Mouse (Mus musculus) layer of hippocampus, adult 2 months (tissue): ENCODE results near the gene Rps6kc1. TPM values are rescaled to one million over a fixed set of nuclear protein-coding genes. Genes with fewer than 3 reads are reported as not detected.

Experiments used
- DNase-seq, 2 experiments: peaks; one replicate each; pipeline ENCODE4 v3.0.0; 2022; ENCODE audit warnings: low spot score in 2 of 2
- H3K27ac ChIP-seq: fragments of 200-600 bp; 2 replicates; pipeline ENCODE4 v1.8.1; 2022
- H3K4me3 ChIP-seq: fragments of 200-600 bp; 2 replicates; pipeline ENCODE4 v1.8.1; 2022; ENCODE audit warnings: mild to moderate bottlenecking
- CTCF ChIP-seq: fragments of 200-600 bp; conservative IDR thresholded peaks from 2 replicates; pipeline ENCODE4 v1.8.1; 2022; ENCODE audit warnings: antibody characterized with exemption, mild to moderate bottlenecking, moderate library complexity
- total RNA-seq, 2 experiments: library from RNA; stranded (reverse); gene quantifications; 2 replicates each; pipeline ENCODE4 v1.2.3; 2021

Rps6kc1 gene
- total RNA-seq, 2 experiments from 2014 or later = 83.7 to 85.8 TPM

GRCm38 (mm10) chr1:190664767-190665489 lies 246.6 kb downstream of the Rps6kc1 start:
- DNase-seq = no peak
- Histone ChIP-seq H3K27ac (no peak overlapping the region; the same call in 1 of the 2 replicates), H3K4me3 (no peak overlapping the region)
- no peak for TF ChIP-seq CTCF

- no peak overlapping the region for H3K4me3 ChIP-seq
- no peak for DNase-seq
- H3K27ac ChIP-seq = no peak overlapping the region
- TF ChIP-seq CTCF = no peak
Measured at GRCm38 (mm10) chr1:190663996-190664395, 247.6 kb downstream of the Rps6kc1 start.

- DNase-seq = no peak
- TF ChIP-seq CTCF = no peak
- Histone ChIP-seq H3K4me3 (no peak overlapping the region), H3K27ac (no peak overlapping the region)
Measured at GRCm38 (mm10) chr1:190662736-190663135, 248.8 kb downstream of the Rps6kc1 start.

GRCm38 (mm10) chr1:190661764-190662163 lies 249.8 kb downstream of the Rps6kc1 start:
- Histone ChIP-seq H3K4me3 (no peak overlapping the region), H3K27ac (peak overlapping the region; percentile 84; the same call in 1 of the 2 replicates)
- DNase-seq = no peak
- no peak for TF ChIP-seq CTCF

GRCm38 (mm10) chr1:190661249-190661648 lies 250.3 kb downstream of the Rps6kc1 start:
- Histone ChIP-seq H3K27ac (peak overlapping the region; percentile 84), H3K4me3 (no peak overlapping the region)
- TF ChIP-seq CTCF = no peak
- DNase-seq = no peak

- peak overlapping the region; percentile 84 for H3K27ac ChIP-seq
- peak; percentile 48 to 56 for DNase-seq
- H3K4me3 ChIP-seq = no peak overlapping the region
- TF ChIP-seq CTCF = no peak
Measured at GRCm38 (mm10) chr1:190659722-190660502, 251.7 kb downstream of the Rps6kc1 start.

- H3K27ac ChIP-seq = peak overlapping the region; percentile 84; the same call in 1 of the 2 replicates
- no peak for DNase-seq
- H3K4me3 ChIP-seq = no peak overlapping the region
- no peak for TF ChIP-seq CTCF
Measured at GRCm38 (mm10) chr1:190658266-190658665, 253.3 kb downstream of the Rps6kc1 start.

GRCm38 (mm10) chr1:190656089-190656488 lies 255.5 kb downstream of the Rps6kc1 start:
- DNase-seq = no peak
- no peak for TF ChIP-seq CTCF
- Histone ChIP-seq H3K27ac (0 out of 2 replicates have a peak overlapping the region, but pooled peaks have one; percentile 0), H3K4me3 (no peak overlapping the region)

GRCm38 (mm10) chr1:190655651-190656050 lies 255.9 kb downstream of the Rps6kc1 start:
- TF ChIP-seq CTCF = no peak
- DNase-seq = no peak
- Histone ChIP-seq H3K4me3 (no peak overlapping the region), H3K27ac (0 out of 2 replicates have a peak overlapping the region, but pooled peaks have one; percentile 0)

- Histone ChIP-seq H3K4me3 (no peak overlapping the region), H3K27ac (no peak overlapping the region)
- no peak for TF ChIP-seq CTCF
- no peak for DNase-seq
Measured at GRCm38 (mm10) chr1:190655081-190655480, 256.5 kb downstream of the Rps6kc1 start.

- Histone ChIP-seq H3K27ac (no peak overlapping the region), H3K4me3 (no peak overlapping the region)
- no peak for DNase-seq
- no peak for TF ChIP-seq CTCF
Measured at GRCm38 (mm10) chr1:190654694-190655001, 256.9 kb downstream of the Rps6kc1 start.

- H3K27ac ChIP-seq = no peak overlapping the region
- no peak overlapping the region for H3K4me3 ChIP-seq
- TF ChIP-seq CTCF = no peak
- DNase-seq = no peak
Measured at GRCm38 (mm10) chr1:190653989-190654693, 257.4 kb downstream of the Rps6kc1 start.

- no peak overlapping the region for H3K4me3 ChIP-seq
- TF ChIP-seq CTCF = no peak
- no peak overlapping the region for H3K27ac ChIP-seq
- DNase-seq = no peak
Measured at GRCm38 (mm10) chr1:190653081-190653480, 258.5 kb downstream of the Rps6kc1 start.

Other genes with a start within 250 kb of the Rps6kc1 start
- gene Angel2, start 13.3 kb upstream of the Rps6kc1 start, total RNA-seq = 10 to 100 TPM; 53.1 to 60.0 TPM
- gene Vash2, start 67.5 kb upstream of the Rps6kc1 start, total RNA-seq = 1 to 10 TPM; 1.6 to 1.7 TPM
- gene Flvcr1, start 114.4 kb upstream of the Rps6kc1 start, total RNA-seq = 10 to 100 TPM; 16.9 to 18.9 TPM
- gene Spata45, start 124.9 kb upstream of the Rps6kc1 start, total RNA-seq = not detected
- 10 to 100 TPM; 38.4 to 48.7 TPM for gene Tatdn3, start 151.2 kb upstream of the Rps6kc1 start, total RNA-seq
- gene Nsl1, start 151.2 kb upstream of the Rps6kc1 start, total RNA-seq = 1 to 10 TPM in 1 of 2 experiments, under 1 TPM in 1; 0.87 to 1.3 TPM
- 1 to 10 TPM in 1 of 2 experiments, under 1 TPM in 1; 0.98 to 1.7 TPM for gene Batf3, start 186.1 kb upstream of the Rps6kc1 start, total RNA-seq